Mouse (Mus musculus) hindbrain, embryonic 10.5 days (tissue): ENCODE data around the gene Trp73. TPM values are rescaled to one million over a fixed set of nuclear protein-coding genes. Genes with fewer than 3 reads are reported as not detected.
A peak's percentile ranks its signal among the peaks of the same experiment; 100 is the strongest.

Experiments
- DNase-seq: peaks from one replicate; pipeline ENCODE4 v3.0.0-alpha.2; 2017; ENCODE audit warnings: low spot score
- H3K27ac ChIP-seq: fragments of 300-500 bp; sonication (generic); 2 replicates; pipeline ENCODE4 v1.5.1; 2016; ENCODE audit warnings: mild to moderate bottlenecking, moderate library complexity
- H3K27me3 ChIP-seq: fragments of 300-500 bp; sonication (generic); 2 replicates; pipeline ENCODE4 v1.6.1; 2016; ENCODE audit warnings: mild to moderate bottlenecking; ENCODE audit not compliant: poor library complexity, insufficient read depth, severe bottlenecking
- H3K36me3 ChIP-seq: fragments of 300-500 bp; sonication (generic); 2 replicates; pipeline ENCODE4 v1.6.1; 2016; ENCODE audit warnings: mild to moderate bottlenecking, moderate library complexity
- H3K4me1 ChIP-seq: fragments of 300-500 bp; sonication (generic); replicated peaks from 2 replicates; pipeline ENCODE4 v1.6.1; 2016; ENCODE audit warnings: mild to moderate bottlenecking
- H3K4me3 ChIP-seq: fragments of 300-500 bp; sonication (generic); 2 replicates; pipeline ENCODE4 v1.5.1; 2016; ENCODE audit warnings: mild to moderate bottlenecking, moderate library complexity
- H3K9me3 ChIP-seq: fragments of 300-500 bp; sonication (generic); 2 replicates; pipeline ENCODE4 v1.6.1; 2016; ENCODE audit warnings: mild to moderate bottlenecking, moderate library complexity
- WGBS: fragments of 180-500 bp; shearing (Covaris S2); methylation state at CpG from one replicate; pipeline ENCODE4 v1.1.7; 2016; 5-methylcytosine and 5-hydroxymethylcytosine counted together
- polyA plus RNA-seq: library from polyadenylated mRNA; unstranded; fragments of >200 nt; fragmentation: Nextera tagmentation; extraction: Ambion mirVana; gene quantifications from 2 replicates; pipeline ENCODE4 v1.2.1, GENCODE M21; 2016

Gene Trp73
- polyA plus RNA-seq, 1 experiment from 2014 or later = 1.8 TPM

DNA sequence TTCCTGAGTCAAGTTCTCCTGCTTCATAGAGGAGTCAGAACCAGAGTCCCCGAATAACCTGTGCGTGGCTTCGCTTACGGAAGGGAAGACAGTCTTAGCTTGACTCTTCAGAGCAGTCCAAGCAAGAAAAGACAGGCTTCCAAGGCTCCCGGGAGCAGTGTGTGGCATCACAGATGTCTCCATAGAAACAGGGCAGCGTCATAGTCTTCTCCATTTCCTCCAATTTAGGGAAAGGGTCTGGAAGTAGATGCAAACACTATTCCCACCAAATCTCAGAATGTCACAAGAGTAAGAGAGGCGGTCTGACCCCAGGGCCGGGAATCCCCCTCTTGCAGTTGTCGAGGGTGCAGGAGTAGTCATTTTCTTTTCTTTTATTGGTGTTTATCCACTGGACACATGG, 97.4 kb downstream of the Trp73 start, which contains the start of gene Ccdc27:
Gene Ccdc27 (minus strand): TSS at position 101 of the 400 bp plus-strand sequence.
- Histone ChIP-seq H3K36me3 (no peaks in the 10 kb centered on the region), H3K27me3 (peaks cover 4% of the 10 kb centered on the region; the same call in 1 of the 2 replicates), H3K9me3 (no peaks in the 10 kb centered on the region), H3K27ac (no peak within 1 kb of the TSS), H3K4me1 (no peaks in the 10 kb centered on the region), H3K4me3 (no peak within 1 kb of the TSS)
- DNase-seq = no peak
- WGBS = 86% methylated on average over 9 of the region's 9 CpGs

DNA sequence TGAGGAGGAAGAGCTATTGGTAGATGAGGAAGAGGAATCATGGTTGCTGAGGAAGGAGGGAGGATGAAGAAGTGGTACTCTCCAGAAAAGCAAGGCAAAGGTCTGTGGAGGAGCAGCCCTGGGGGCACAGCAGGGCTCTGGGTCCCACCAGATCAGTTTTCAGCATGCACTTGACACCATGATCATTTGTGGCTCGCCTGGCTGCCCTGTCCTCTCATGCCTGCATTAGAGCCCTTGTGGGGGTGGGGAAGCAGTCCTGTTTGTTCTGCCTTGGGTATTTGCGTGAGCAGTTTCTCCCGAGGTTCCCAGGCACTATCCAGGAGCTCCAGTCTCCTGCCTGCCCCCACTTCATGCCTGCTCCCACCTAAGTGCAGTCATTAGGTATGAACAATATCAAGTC, 102.9 kb downstream of the Trp73 start:
- no peak overlapping the region for H3K4me3 ChIP-seq
- 46% methylated on average over 3 of the region's 3 CpGs for WGBS
- peaks cover 1% of the 10 kb centered on the region; the same call in 1 of the 2 replicates for H3K27me3 ChIP-seq
- H3K4me1 ChIP-seq = no peaks in the 10 kb centered on the region
- no peaks in the 10 kb centered on the region for H3K9me3 ChIP-seq
- no peak for DNase-seq
- H3K27ac ChIP-seq = no peak overlapping the region
- H3K36me3 ChIP-seq = no peaks in the 10 kb centered on the region

DNA sequence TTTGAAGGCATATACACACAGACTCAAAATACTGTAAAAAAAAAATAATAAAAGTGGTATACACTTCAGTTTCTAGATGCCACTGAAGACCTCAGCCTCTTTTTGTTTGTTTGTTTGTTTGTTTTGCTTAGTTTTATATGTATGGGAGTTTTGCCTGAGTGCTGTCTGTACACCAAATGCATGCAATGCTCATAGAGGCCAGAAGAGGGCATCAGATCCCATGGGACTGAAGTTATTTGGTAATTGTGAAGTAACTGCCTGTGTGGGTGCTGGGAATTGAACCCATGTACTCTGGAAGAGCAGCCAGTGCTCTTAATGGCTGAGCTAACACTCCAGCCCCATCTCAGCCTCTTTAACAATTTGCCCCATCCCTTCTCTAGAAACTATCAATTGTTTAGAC, 111.4 kb downstream of the Trp73 start:
- Histone ChIP-seq H3K27me3 (peaks cover 40% of the 10 kb centered on the region), H3K4me1 (peaks cover 31% of the 10 kb centered on the region), H3K9me3 (no peaks in the 10 kb centered on the region), H3K36me3 (no peaks in the 10 kb centered on the region), H3K27ac (no peak overlapping the region), H3K4me3 (no peak overlapping the region)
- DNase-seq = no peak

GRCm38 (mm10) chr4:154028066-154028465, 111.9 kb downstream of the Trp73 start:
- Histone ChIP-seq H3K27ac (no peak overlapping the region), H3K9me3 (no peaks in the 10 kb centered on the region), H3K4me1 (peaks cover 37% of the 10 kb centered on the region), H3K27me3 (peaks cover 41% of the 10 kb centered on the region), H3K36me3 (no peaks in the 10 kb centered on the region), H3K4me3 (no peak overlapping the region)
- WGBS = 82% methylated on average over 7 of the region's 7 CpGs
- no peak for DNase-seq

- H3K9me3 ChIP-seq = no peaks in the 10 kb centered on the region
- peak overlapping the region; percentile 80 for H3K27ac ChIP-seq
- H3K4me3 ChIP-seq = peak overlapping the region; percentile 49
- 28% methylated on average over 2 of the region's 2 CpGs for WGBS
- peaks cover 37% of the 10 kb centered on the region for H3K4me1 ChIP-seq
- peaks cover 13% of the 10 kb centered on the region for H3K36me3 ChIP-seq
- DNase-seq = no peak
- H3K27me3 ChIP-seq = peaks cover 41% of the 10 kb centered on the region
Observed at GRCm38 (mm10) chr4:154026441-154026761, 113.6 kb downstream of the Trp73 start.

DNA sequence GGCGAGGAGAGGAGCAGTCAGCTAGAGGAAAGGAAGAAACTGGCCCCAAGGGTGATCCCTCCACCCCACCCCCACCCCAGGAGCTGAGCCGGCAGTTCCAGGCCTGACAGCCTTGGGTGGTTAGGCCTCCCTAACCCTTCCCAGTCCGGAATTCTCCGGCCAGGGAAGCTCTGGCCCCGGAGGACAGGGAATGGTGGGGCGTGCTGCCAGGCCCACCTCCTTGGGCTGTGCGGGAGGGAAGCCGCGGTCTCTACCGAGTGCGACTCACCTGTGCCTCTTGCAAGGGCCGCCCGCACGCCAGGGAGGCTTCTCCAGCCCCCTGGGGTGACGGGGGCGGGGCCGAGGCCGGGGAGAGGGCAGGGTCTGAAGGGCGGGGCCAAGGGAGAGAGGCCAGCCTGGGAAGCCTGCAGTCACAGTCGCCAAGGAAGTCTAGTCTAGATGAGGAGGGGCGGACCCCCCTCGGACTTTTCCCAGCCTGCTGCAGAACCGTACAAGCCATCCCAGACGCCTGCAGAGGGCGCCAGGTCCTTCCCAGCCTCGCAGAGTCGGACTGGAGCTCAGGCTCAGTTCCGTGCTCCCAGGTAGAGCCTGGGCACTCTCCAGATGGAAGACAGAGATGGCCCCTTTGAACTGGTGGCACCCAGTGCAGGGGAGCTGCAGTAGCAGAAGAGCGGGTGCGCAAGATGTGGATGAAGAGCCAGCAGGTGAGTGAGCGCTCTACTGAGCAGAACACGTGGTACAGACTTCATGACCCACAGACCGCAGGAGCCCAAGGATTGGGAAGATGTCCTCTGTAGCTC, 114.2 kb downstream of the Trp73 start, which contains the start of gene Smim1:
Gene Smim1 (minus strand): TSS at position 590 of the 800 bp plus-strand sequence.
- DNase-seq = peak; percentile 62
- peaks cover 18% of the 10 kb centered on the region for H3K36me3 ChIP-seq
- peaks cover 37% of the 10 kb centered on the region for H3K4me1 ChIP-seq
- H3K27me3 ChIP-seq = peaks cover 41% of the 10 kb centered on the region
- H3K27ac ChIP-seq = peak within 1 kb of the TSS; percentile 80
- 3% methylated on average over 33 of the region's 33 CpGs for WGBS
- peak within 1 kb of the TSS; percentile 49 for H3K4me3 ChIP-seq
- no peaks in the 10 kb centered on the region for H3K9me3 ChIP-seq

DNA sequence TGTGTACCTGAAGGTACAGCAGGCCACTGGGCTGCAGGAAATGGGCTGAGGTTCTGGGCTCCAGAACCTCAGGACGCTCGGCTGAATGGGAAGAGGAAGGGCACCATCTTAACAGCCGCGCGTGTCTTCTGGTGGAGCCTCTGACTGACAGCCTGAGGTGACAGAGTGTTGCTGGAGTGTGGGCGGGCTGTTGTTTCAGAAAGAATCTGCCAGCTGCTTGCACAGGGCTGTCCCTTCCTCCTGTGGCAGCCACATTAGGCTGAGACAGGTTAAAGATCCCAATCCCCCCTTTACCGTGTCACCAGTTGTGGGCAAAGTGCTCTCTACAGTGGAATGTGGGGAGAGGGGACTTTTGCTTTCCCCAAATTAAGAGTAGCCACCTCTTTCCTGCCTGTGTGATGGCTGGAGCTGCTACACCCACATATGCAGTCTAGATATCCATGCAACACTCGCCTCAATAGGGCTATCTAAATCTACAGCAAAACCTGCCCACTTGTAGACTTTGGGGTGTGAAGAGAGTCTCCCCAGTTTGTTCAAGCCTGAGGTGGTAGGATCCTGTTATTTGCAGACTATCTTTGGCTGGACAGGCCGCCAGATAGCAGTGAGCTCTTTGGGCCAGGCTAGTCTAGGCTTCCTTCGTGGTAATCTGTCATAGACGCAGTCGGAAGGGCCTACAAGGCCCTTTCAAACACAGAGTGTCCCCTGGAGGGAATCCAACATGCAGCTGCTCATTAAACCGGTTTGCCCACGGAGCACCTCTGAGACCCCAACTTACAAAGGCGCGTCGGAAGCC, 115.1 kb downstream of the Trp73 start:
- WGBS = 38% methylated on average over 17 of the region's 17 CpGs
- no peak for DNase-seq
- H3K27ac ChIP-seq = 0 out of 2 replicates have a peak overlapping the region, but pooled peaks have one; percentile 80

GRCm38 (mm10) chr4:154023754-154024601, 116.0 kb downstream of the Trp73 start:
- Histone ChIP-seq H3K27me3 (peaks cover 41% of the 10 kb centered on the region), H3K36me3 (peaks cover 37% of the 10 kb centered on the region), H3K4me1 (peaks cover 37% of the 10 kb centered on the region), H3K27ac (peak overlapping the region; percentile 53), H3K9me3 (no peaks in the 10 kb centered on the region), H3K4me3 (peak overlapping the region; percentile 49; the same call in 1 of the 2 replicates)
- DNase-seq = no peak
- 27% methylated on average over 8 of the region's 8 CpGs for WGBS

More for the DNA sequence above, 115.1 kb downstream of the Trp73 start:
- peaks cover 27% of the 10 kb centered on the region for H3K36me3 ChIP-seq
- peak overlapping the region; percentile 49 for H3K4me3 ChIP-seq
- no peaks in the 10 kb centered on the region for H3K9me3 ChIP-seq
- peaks cover 37% of the 10 kb centered on the region for H3K4me1 ChIP-seq
- H3K27me3 ChIP-seq = peaks cover 41% of the 10 kb centered on the region

DNA sequence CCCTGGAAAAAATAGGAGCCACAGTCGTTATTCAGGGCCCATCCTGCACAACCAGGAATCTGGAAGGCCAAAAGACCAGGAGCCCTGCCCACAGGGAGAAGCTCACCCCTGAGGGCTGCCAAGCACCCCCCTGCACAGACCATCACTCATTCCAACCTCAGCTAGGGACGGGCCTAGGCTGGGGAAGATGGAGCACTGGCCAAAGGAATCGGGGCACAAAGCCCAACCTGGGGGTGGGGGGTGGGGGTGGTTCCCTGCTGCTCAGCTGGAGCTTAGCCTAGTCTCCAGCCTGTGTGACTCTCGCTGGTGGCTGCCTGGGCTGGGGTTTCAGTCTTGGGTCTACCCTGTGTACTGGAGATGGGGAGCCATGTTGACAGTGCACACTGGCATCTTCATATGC, 117.2 kb downstream of the Trp73 start:
- 0 out of 2 replicates have a peak overlapping the region, but pooled peaks have one; percentile 16 for H3K27ac ChIP-seq
- WGBS = 35% methylated on average over 4 of the region's 4 CpGs
- peaks cover 41% of the 10 kb centered on the region for H3K27me3 ChIP-seq
- no peak overlapping the region for H3K4me3 ChIP-seq
- no peaks in the 10 kb centered on the region for H3K9me3 ChIP-seq
- no peak for DNase-seq
- peaks cover 37% of the 10 kb centered on the region for H3K4me1 ChIP-seq
- H3K36me3 ChIP-seq = peaks cover 48% of the 10 kb centered on the region

DNA sequence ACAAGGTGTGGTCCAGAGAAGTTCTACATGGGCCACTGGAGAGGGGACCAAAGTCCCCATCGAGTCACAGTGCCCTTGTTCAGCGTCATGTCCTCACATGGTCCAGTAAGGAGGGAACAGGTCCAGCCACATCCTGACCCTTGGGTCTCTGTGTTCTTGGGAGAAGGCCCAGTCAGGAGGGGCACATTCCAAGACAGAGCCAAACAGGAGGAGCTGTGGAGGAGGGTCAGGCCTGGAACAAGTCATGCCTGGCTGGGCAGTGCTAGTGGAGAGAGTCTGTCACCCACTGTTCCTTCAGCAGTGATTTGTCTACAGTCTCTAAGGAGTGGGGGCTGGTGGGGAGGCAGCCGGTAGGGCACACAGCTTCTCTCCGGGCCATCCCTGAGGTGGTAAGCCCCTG, 117.6 kb downstream of the Trp73 start:
- Histone ChIP-seq H3K9me3 (no peaks in the 10 kb centered on the region), H3K4me1 (peaks cover 37% of the 10 kb centered on the region), H3K27me3 (peaks cover 38% of the 10 kb centered on the region), H3K4me3 (no peak overlapping the region), H3K36me3 (peaks cover 53% of the 10 kb centered on the region), H3K27ac (no peak overlapping the region)
- 78% methylated on average over 4 of the region's 4 CpGs for WGBS
- DNase-seq = no peak

- Histone ChIP-seq H3K36me3 (peaks cover 62% of the 10 kb centered on the region), H3K27me3 (peaks cover 28% of the 10 kb centered on the region), H3K4me3 (no peak overlapping the region), H3K27ac (no peak overlapping the region), H3K9me3 (no peaks in the 10 kb centered on the region), H3K4me1 (peaks cover 34% of the 10 kb centered on the region)
- no peak for DNase-seq
- 92% methylated on average over 9 of the region's 9 CpGs for WGBS
Observed at GRCm38 (mm10) chr4:154021432-154021831, 118.6 kb downstream of the Trp73 start.

GRCm38 (mm10) chr4:154019571-154019970, 120.4 kb downstream of the Trp73 start:
- Histone ChIP-seq H3K4me3 (no peak overlapping the region), H3K27me3 (peaks cover 10% of the 10 kb centered on the region), H3K9me3 (no peaks in the 10 kb centered on the region), H3K27ac (no peak overlapping the region), H3K4me1 (peaks cover 16% of the 10 kb centered on the region), H3K36me3 (peaks cover 81% of the 10 kb centered on the region)
- WGBS = 81% methylated on average over 7 of the region's 7 CpGs
- no peak for DNase-seq
